Mouse (Mus musculus) left cerebral cortex, adult 8-10 months (tissue): Measurements from ENCODE around the gene Scgb2b24. TPM values are rescaled to one million over a fixed set of nuclear protein-coding genes. Genes with fewer than 3 reads are reported as not detected.

Experiments used
- DNase-seq, 2 experiments: peaks; one replicate each; pipeline ENCODE4 v3.0.0; 2022; ENCODE audit warnings: low spot score in 2 of 2
- total RNA-seq, 4 experiments: library from RNA; stranded (reverse); gene quantifications; 2 replicates each; pipeline ENCODE4 v1.2.4; 2022

The Scgb2b24 gene
- not detected for total RNA-seq

DNA sequence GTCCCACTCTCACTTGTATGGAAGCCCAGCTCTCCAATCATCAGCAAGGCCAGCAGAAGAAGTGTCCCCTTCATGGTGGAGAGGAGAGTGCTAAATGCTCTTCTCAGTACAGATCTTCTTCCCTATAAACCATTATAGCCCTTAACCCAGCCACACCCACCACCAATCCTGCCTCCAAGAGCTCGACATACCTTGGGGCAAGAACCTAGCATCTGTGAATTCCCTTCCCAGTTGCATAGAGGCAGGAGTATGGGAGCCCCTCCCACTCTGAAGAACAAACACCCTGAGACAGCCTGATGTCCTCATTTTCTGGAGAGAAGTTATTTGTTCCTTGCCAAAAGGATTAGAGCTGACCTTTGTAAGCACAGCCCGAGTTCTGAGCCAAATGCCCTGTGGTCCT, at the start of gene Scgb2b24:
Gene Scgb2b24, minus strand, starts transcription at position 101 of the 400 bp plus-strand sequence.
- DNase-seq: no peak

DNA sequence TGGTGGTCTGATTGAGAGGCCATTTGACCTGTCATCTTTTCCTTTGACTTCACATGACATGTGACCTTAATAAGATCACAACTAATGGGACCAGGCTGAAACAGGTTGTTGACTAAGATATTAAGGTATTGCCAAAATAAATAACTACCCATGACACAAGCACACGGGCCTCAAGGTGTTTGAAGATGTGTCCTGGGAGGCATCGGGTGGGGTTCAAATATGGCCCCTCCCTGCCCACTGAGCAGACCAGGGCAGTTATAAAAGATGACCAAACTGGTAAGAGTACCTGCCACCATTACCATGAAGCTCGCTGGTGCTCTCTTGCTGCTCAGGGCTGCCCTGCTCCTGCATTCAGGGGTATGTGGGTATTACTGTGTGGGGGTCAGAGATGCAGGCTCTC, 4.4 kb upstream of the Scgb2b24 start, which contains the start of gene Scgb1b24:
Gene Scgb1b24, plus strand, starts transcription at position 301 of the 400 bp plus-strand sequence.
- DNase-seq: no peak

DNA sequence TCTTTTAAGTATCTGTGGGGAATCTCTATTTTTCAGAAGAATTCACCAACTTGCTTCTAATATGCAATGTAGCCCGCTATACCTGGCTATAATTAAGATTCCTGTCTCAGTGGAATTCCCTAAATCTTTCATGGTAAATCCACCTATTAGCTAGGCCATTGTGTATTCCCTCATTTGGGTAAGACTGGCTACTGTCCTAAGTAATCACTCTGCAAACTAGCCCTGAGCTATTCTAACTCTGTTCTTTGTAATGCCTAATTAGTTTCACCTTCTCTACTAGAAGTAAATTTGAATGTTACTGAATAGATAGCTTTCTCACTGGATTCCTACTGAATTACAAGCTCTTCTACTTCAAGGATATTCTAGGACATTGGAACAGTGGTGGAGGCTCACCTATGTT, 49.2 kb downstream of the Scgb2b24 start:
- no peak for DNase-seq

Other genes with a start within 250 kb of the Scgb2b24 start
- not detected for gene Scgb2b21, start 218.9 kb downstream of the Scgb2b24 start, total RNA-seq
- gene Scgb1b24, start 4.5 kb upstream of the Scgb2b24 start, total RNA-seq: not detected
- gene Scgb2b26, start 205.7 kb upstream of the Scgb2b24 start, total RNA-seq: not detected